Mouse (Mus musculus) hindbrain, embryonic 16.5 days (tissue): ENCODE measurements around the gene Sag. TPM values are rescaled to one million over a fixed set of nuclear protein-coding genes. Genes with fewer than 3 reads are reported as not detected.

Source experiments
- ATAC-seq: fragments of 200-750 bp; cut with Nextera tagmentation; 2 replicates; pipeline ENCODE4 v1.8.0; 2017; ENCODE audit warnings: moderate TSS enrichment, moderate library complexity
- H3K27ac ChIP-seq: fragments of 300-500 bp; sonication (generic); 2 replicates; pipeline ENCODE4 v1.5.1; 2014; ENCODE audit warnings: low read depth, mild to moderate bottlenecking, control low read depth, low read length, moderate library complexity
- H3K27me3 ChIP-seq: fragments of 300-500 bp; sonication (generic); replicated peaks from 2 replicates; pipeline ENCODE4 v1.6.1; 2014; ENCODE audit warnings: low read length; ENCODE audit not compliant: control insufficient read depth, insufficient read depth
- H3K36me3 ChIP-seq: fragments of 300-500 bp; sonication (generic); 2 replicates; pipeline ENCODE4 v1.6.1; 2014; ENCODE audit warnings: mild to moderate bottlenecking, low read length, moderate library complexity, mixed read lengths; ENCODE audit not compliant: control insufficient read depth, insufficient read depth
- H3K4me1 ChIP-seq: fragments of 300-500 bp; sonication (generic); 2 replicates; pipeline ENCODE4 v1.6.1; 2014; ENCODE audit warnings: low read depth, low read length; ENCODE audit not compliant: control insufficient read depth, insufficient read depth
- H3K4me2 ChIP-seq: fragments of 300-500 bp; sonication (generic); 2 replicates; pipeline ENCODE4 v1.6.1; 2014; ENCODE audit warnings: mild to moderate bottlenecking, low read length, control low read depth, moderate library complexity
- H3K4me3 ChIP-seq: fragments of 300-500 bp; sonication (generic); 2 replicates; pipeline ENCODE4 v1.5.1; 2014; ENCODE audit warnings: mild to moderate bottlenecking, low read length, control low read depth, moderate library complexity
- H3K9ac ChIP-seq: fragments of 300-500 bp; sonication (generic); 2 replicates; pipeline ENCODE4 v1.6.1; 2014; ENCODE audit warnings: low read depth, mild to moderate bottlenecking, control low read depth, low read length, moderate library complexity
- H3K9me3 ChIP-seq: fragments of 300-500 bp; sonication (generic); 2 replicates; pipeline ENCODE4 v1.6.1; 2014; ENCODE audit warnings: mild to moderate bottlenecking, low read length, moderate library complexity; ENCODE audit not compliant: control insufficient read depth
- WGBS: fragments of 180-500 bp; shearing (Covaris S2); extraction: QIAGEN DNeasy Blood & Tissue Kit; methylation state at CpG from one replicate; pipeline ENCODE4 v1.1.7; 2014; 5-methylcytosine and 5-hydroxymethylcytosine counted together
- polyA plus RNA-seq: library from polyadenylated mRNA; unstranded; fragments of >200 nt; fragmentation: Nextera tagmentation; extraction: Ambion mirVana; gene quantifications from 2 replicates; pipeline ENCODE4 v1.2.1, GENCODE M21; 2015

Sag gene
- polyA plus RNA-seq, 1 experiment from 2014 or later, result 1.7 TPM

- H3K27ac ChIP-seq, result no peak overlapping the region
- no peaks in the 10 kb centered on the region for H3K27me3 ChIP-seq
- no peaks in the 10 kb centered on the region for H3K4me1 ChIP-seq
- no peak for ATAC-seq
- H3K9me3 ChIP-seq, result no peaks in the 10 kb centered on the region
- 66% methylated on average over 2 of the region's 2 CpGs for WGBS
- no peak overlapping the region for H3K4me3 ChIP-seq
- no peaks in the 10 kb centered on the region for H3K36me3 ChIP-seq
- H3K4me2 ChIP-seq, result no peak overlapping the region
- no peak overlapping the region for H3K9ac ChIP-seq
Observed at GRCm38 (mm10) chr1:87892499-87892898, 89.0 kb downstream of the Sag start.

DNA sequence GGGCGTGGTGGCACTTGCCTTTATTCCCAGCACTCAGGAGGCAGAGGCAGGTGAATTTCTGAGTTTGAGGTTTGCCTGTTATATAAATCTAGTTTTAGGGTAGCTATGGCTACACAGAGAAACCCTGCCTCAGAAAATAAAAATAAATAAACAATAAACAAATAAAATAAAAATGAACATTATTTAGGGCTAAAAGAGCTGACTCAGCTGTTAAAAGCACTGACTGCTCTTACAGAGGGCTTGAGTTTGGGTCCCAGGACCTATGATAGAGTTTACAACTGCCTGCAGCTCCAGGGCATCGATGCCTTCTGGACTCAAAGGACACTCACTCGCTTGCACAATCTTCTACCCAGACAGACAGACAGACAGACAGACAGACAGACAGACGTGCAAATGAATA lies 89.9 kb downstream of the Sag start:
- H3K4me2 ChIP-seq, result no peak overlapping the region
- H3K4me1 ChIP-seq, result no peaks in the 10 kb centered on the region
- no peak for ATAC-seq
- no peak overlapping the region for H3K4me3 ChIP-seq
- WGBS, result over 99% methylated on average over 4 of the region's 4 CpGs
- H3K27ac ChIP-seq, result no peak overlapping the region
- H3K27me3 ChIP-seq, result no peaks in the 10 kb centered on the region
- no peaks in the 10 kb centered on the region for H3K9me3 ChIP-seq
- H3K9ac ChIP-seq, result no peak overlapping the region
- H3K36me3 ChIP-seq, result no peaks in the 10 kb centered on the region

Other genes starting within 250 kb of the Sag start
- 28.9 and 29.9 TPM in 2 replicates for gene Ngef, start 229.8 kb upstream of the Sag start, polyA plus RNA-seq
- 3.2 and 3.7 TPM in 2 replicates for gene Inpp5d, start 183.4 kb upstream of the Sag start, polyA plus RNA-seq
- 71.6 and 74.2 TPM in 2 replicates for gene Atg16l1, start 47.8 kb upstream of the Sag start, polyA plus RNA-seq
- gene Dgkd, start 49.6 kb downstream of the Sag start, polyA plus RNA-seq, result 40.4 and 42.8 TPM in 2 replicates
- 17.8 and 20.0 TPM in 2 replicates for gene Usp40, start 204.9 kb downstream of the Sag start, polyA plus RNA-seq